Mouse (Mus musculus): Measurements from ENCODE around the gene Bzw2. TPM values are rescaled to one million over a fixed set of nuclear protein-coding genes. Genes with fewer than 3 reads are reported as not detected.
A peak's percentile ranks its signal among the peaks of the same experiment; 100 is the strongest.

The Bzw2 gene
- polyA plus RNA-seq, 1 experiment = 36.7 TPM

DNA sequence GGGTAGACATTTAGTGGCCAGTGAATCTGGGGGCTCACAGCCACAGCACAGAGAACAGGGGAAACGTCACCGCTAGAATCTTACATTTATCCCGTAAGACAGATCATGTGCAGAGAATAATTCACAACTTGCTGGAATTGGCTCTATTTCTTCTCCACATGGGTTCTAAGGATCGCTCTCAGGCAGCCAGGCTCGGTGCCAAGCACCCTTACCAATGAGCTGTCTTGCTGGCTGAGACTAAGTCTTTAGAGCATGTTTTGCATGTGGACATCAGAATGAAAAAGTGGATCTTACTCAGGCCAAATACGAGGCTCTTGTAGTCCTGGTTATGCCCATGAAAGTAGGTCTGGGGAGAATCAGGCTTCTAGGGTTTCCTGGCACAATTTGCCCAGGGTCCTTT lies 17.5 kb downstream of the Bzw2 start:
- Histone ChIP-seq H3K4me1 (replicated peaks; ENCODE audit: control insufficient read depth, insufficient read depth, low read length) (peaks cover 13% of the 10 kb centered on the region), H3K36me3 (ENCODE audit: control insufficient read depth, insufficient read depth, low read length) (no peaks in the 10 kb centered on the region), H3K27me3 (ENCODE audit: control insufficient read depth, insufficient read depth, low read length) (no peaks in the 10 kb centered on the region), H3K27ac (ENCODE audit: control insufficient read depth, insufficient read depth, low read length) (no peak overlapping the region), H3K4me3 (ENCODE audit: control insufficient read depth, insufficient read depth, low read length) (no peak overlapping the region)
- TF ChIP-seq POLR2A (IDR thresholded peaks at IDR 0.05; ENCODE audit: control insufficient read depth, extremely low read depth, insufficient read depth, low read length, poor library complexity) (no peak), CTCF (IDR thresholded peaks at IDR 0.05; ENCODE audit: borderline replicate concordance, control insufficient read depth, extremely low read depth, insufficient read depth, low read length, poor library complexity) (no peak)
- WGBS = 96% methylated on average over 6 of the region's 6 CpGs
- no peak for DNase-seq

DNA sequence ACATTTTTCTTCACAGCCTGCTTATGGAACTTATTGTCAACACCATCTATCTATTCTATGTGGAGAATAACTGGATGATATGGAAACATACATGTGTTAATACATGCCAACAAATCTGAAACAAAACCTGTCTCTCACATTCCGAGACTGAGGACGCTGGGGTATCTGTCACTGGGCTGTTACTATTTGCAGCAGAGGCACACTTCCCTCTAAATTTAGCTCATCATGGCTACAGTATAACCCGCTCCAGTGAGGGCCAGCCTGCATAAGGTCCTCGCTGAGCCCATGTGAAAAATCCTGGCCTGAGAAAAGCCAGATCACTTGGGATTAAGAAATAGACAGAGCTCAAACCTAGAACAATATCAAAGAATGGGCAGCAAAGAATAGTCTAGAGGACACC lies 20.7 kb downstream of the Bzw2 start:
- Histone ChIP-seq H3K36me3 (ENCODE audit: control insufficient read depth, insufficient read depth, low read length) (no peaks in the 10 kb centered on the region; the same call in 1 of the 2 replicates), H3K4me3 (ENCODE audit: control insufficient read depth, insufficient read depth, low read length) (no peak overlapping the region), H3K27me3 (ENCODE audit: control insufficient read depth, insufficient read depth, low read length) (no peaks in the 10 kb centered on the region), H3K4me1 (replicated peaks; ENCODE audit: control insufficient read depth, insufficient read depth, low read length) (peaks cover 13% of the 10 kb centered on the region), H3K27ac (ENCODE audit: control insufficient read depth, insufficient read depth, low read length) (no peak overlapping the region)
- WGBS = 71% methylated on average over 4 of the region's 4 CpGs
- TF ChIP-seq POLR2A (IDR thresholded peaks at IDR 0.05; ENCODE audit: control insufficient read depth, extremely low read depth, insufficient read depth, low read length, poor library complexity) (no peak), CTCF (IDR thresholded peaks at IDR 0.05; ENCODE audit: borderline replicate concordance, control insufficient read depth, extremely low read depth, insufficient read depth, low read length, poor library complexity) (no peak)
- no peak for DNase-seq

DNA sequence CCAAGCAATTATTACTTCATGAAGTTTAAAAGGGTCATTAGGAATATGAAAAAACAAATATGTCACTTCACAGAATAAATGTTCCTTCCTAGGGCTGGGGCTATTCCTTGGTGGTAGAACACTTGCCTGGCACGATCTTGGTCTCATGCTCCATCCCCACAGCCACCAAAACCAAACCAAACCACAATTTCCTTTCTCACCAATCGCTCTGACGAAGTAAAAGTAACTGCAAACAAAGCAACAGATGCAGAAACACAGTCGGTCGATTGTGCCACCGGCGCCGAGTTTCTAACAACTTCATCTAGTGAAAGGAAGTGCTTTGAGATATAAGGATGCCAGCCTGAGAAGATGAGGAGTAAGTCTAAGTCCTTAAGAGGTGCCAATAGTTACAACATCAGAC lies 21.6 kb downstream of the Bzw2 start:
- peak; percentile 50 for DNase-seq
- H3K27ac ChIP-seq (ENCODE audit: control insufficient read depth, insufficient read depth, low read length) = peak overlapping the region; percentile 46
- H3K4me3 ChIP-seq (ENCODE audit: control insufficient read depth, insufficient read depth, low read length) = no peak overlapping the region
- 5% methylated on average over 8 of the region's 8 CpGs for WGBS
- no peak for TF ChIP-seq CTCF (IDR thresholded peaks at IDR 0.05; ENCODE audit: borderline replicate concordance, control insufficient read depth, extremely low read depth, insufficient read depth, low read length, poor library complexity)
- TF ChIP-seq POLR2A (IDR thresholded peaks at IDR 0.05; ENCODE audit: control insufficient read depth, extremely low read depth, insufficient read depth, low read length, poor library complexity) = no peak
- H3K36me3 ChIP-seq (ENCODE audit: control insufficient read depth, insufficient read depth, low read length) = no peaks in the 10 kb centered on the region; the same call in 1 of the 2 replicates
- no peaks in the 10 kb centered on the region for H3K27me3 ChIP-seq (ENCODE audit: control insufficient read depth, insufficient read depth, low read length)
- peaks cover 13% of the 10 kb centered on the region for H3K4me1 ChIP-seq (replicated peaks; ENCODE audit: control insufficient read depth, insufficient read depth, low read length)

DNA sequence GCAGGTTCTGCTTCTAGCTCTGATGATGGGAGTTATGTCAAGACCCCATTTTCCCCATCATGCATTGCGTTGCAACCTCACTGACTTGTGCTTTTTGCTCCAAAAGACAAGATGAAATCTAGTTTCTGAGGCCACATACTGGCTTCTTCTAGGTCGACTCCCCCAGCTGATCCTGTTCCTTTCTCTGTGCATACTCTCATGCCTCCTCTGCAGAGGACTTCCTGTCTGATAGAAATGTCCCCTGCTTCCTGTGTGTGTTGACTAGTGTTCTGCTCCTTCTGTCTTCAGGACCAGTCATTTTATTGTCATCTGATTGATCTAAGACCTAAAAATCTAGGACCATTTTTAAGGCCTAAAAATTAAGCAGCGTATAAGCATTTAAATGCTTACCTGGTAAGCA lies 22.5 kb downstream of the Bzw2 start:
- H3K4me3 ChIP-seq (ENCODE audit: control insufficient read depth, insufficient read depth, low read length) = no peak overlapping the region
- H3K27me3 ChIP-seq (ENCODE audit: control insufficient read depth, insufficient read depth, low read length) = no peaks in the 10 kb centered on the region
- no peak overlapping the region; the same call in 1 of the 2 replicates for H3K27ac ChIP-seq (ENCODE audit: control insufficient read depth, insufficient read depth, low read length)
- 63% methylated on average over 3 of the region's 3 CpGs for WGBS
- DNase-seq = peak; percentile 31
- no peaks in the 10 kb centered on the region; the same call in 1 of the 2 replicates for H3K36me3 ChIP-seq (ENCODE audit: control insufficient read depth, insufficient read depth, low read length)
- no peak for TF ChIP-seq POLR2A (IDR thresholded peaks at IDR 0.05; ENCODE audit: control insufficient read depth, extremely low read depth, insufficient read depth, low read length, poor library complexity)
- no peak for TF ChIP-seq CTCF (IDR thresholded peaks at IDR 0.05; ENCODE audit: borderline replicate concordance, control insufficient read depth, extremely low read depth, insufficient read depth, low read length, poor library complexity)
- peaks cover 8% of the 10 kb centered on the region for H3K4me1 ChIP-seq (replicated peaks; ENCODE audit: control insufficient read depth, insufficient read depth, low read length)

DNA sequence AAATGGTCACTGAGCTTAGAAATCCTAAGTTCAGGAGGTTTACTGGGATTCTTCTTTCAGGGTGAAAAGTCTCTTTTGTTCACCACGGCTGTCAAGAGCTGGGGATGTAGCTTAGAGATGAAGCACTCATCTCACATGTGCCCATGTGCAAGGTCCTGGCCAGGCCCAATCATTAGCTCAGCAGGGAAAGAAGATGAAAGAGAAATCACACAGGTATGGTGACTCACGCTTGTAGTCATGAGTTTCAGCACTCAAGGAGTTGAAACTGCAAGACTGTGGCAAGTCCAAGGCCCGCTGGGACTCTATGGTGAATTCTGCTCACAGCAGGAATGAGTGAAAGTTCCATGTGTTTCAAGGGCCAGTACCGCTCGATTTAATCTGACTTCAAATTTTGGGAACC lies 23.8 kb downstream of the Bzw2 start:
- TF ChIP-seq POLR2A (IDR thresholded peaks at IDR 0.05; ENCODE audit: control insufficient read depth, extremely low read depth, insufficient read depth, low read length, poor library complexity) (no peak), CTCF (IDR thresholded peaks at IDR 0.05; ENCODE audit: borderline replicate concordance, control insufficient read depth, extremely low read depth, insufficient read depth, low read length, poor library complexity) (no peak)
- Histone ChIP-seq H3K27ac (ENCODE audit: control insufficient read depth, insufficient read depth, low read length) (no peak overlapping the region), H3K4me1 (replicated peaks; ENCODE audit: control insufficient read depth, insufficient read depth, low read length) (peaks cover 8% of the 10 kb centered on the region), H3K36me3 (ENCODE audit: control insufficient read depth, insufficient read depth, low read length) (peaks cover 5% of the 10 kb centered on the region), H3K4me3 (ENCODE audit: control insufficient read depth, insufficient read depth, low read length) (no peak overlapping the region), H3K27me3 (ENCODE audit: control insufficient read depth, insufficient read depth, low read length) (no peaks in the 10 kb centered on the region)
- DNase-seq = no peak
- WGBS = 95% methylated on average over 5 of the region's 5 CpGs

DNA sequence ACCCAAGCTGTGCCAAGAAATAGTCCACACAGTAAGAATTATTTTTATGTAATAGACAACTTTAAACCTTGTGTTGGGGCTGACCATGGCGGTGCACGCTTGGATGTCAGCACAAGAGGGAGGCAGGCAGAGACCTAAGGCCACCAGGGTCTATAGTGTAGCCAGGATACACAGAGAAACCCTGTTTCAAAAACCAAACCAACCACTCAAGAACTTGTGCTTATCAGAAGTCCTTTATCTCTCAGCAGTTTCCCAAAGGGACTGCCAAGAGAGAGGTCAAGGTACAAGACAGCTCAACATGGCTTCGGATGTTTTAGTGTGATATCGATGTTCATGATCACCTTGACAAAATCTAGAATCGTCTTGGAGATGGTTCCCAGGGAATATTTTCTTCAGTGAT lies 24.3 kb downstream of the Bzw2 start:
- 94% methylated on average over 5 of the region's 5 CpGs for WGBS
- Histone ChIP-seq H3K27me3 (ENCODE audit: control insufficient read depth, insufficient read depth, low read length) (no peaks in the 10 kb centered on the region), H3K4me1 (replicated peaks; ENCODE audit: control insufficient read depth, insufficient read depth, low read length) (peaks cover 8% of the 10 kb centered on the region), H3K4me3 (ENCODE audit: control insufficient read depth, insufficient read depth, low read length) (no peak overlapping the region), H3K36me3 (ENCODE audit: control insufficient read depth, insufficient read depth, low read length) (peaks cover 7% of the 10 kb centered on the region), H3K27ac (ENCODE audit: control insufficient read depth, insufficient read depth, low read length) (no peak overlapping the region)
- TF ChIP-seq CTCF (IDR thresholded peaks at IDR 0.05; ENCODE audit: borderline replicate concordance, control insufficient read depth, extremely low read depth, insufficient read depth, low read length, poor library complexity) (no peak), POLR2A (IDR thresholded peaks at IDR 0.05; ENCODE audit: control insufficient read depth, extremely low read depth, insufficient read depth, low read length, poor library complexity) (no peak)
- DNase-seq = no peak

DNA sequence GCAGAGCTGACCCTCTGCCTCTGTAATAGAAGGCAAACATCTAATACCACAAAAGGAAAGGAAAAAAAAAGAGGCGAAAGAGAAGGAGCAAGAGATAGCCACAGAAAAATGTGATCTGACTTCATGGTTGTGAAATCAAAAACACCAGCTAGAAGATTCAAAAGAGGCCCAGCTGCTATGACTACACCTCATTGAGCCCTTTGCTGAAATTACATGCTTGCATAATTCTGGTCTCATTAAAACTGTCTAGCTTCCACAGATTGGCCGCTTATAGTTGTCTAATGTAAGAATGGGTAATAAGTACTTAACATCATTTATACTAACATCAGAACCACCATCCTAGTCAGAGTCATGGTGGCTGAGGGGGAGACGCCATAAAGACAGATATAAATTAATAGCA lies 25.2 kb downstream of the Bzw2 start:
- H3K4me3 ChIP-seq (ENCODE audit: control insufficient read depth, insufficient read depth, low read length) = no peak overlapping the region
- no peaks in the 10 kb centered on the region for H3K27me3 ChIP-seq (ENCODE audit: control insufficient read depth, insufficient read depth, low read length)
- DNase-seq = no peak
- 99% methylated on average over 3 of the region's 3 CpGs for whole genome bisulfite sequencing
- H3K36me3 ChIP-seq (ENCODE audit: control insufficient read depth, insufficient read depth, low read length) = peaks cover 7% of the 10 kb centered on the region
- no peak for TF ChIP-seq POLR2A (IDR thresholded peaks at IDR 0.05; ENCODE audit: control insufficient read depth, extremely low read depth, insufficient read depth, low read length, poor library complexity)
- TF ChIP-seq CTCF (IDR thresholded peaks at IDR 0.05; ENCODE audit: borderline replicate concordance, control insufficient read depth, extremely low read depth, insufficient read depth, low read length, poor library complexity) = no peak
- H3K4me1 ChIP-seq (replicated peaks; ENCODE audit: control insufficient read depth, insufficient read depth, low read length) = peaks cover 8% of the 10 kb centered on the region
- H3K27ac ChIP-seq (ENCODE audit: control insufficient read depth, insufficient read depth, low read length) = no peak overlapping the region
